Mouse (Mus musculus): Measurements from ENCODE around the gene Mpv17l2.

Mpv17l2 gene

GRCm38 (mm10) chr8:70760775-70761406, at the start of gene Mpv17l2:
Mpv17l2 (minus strand) TSS chr8:70760946.
- peak; percentile 94 for DNase-seq (ENCODE audit: low spot score in 2 of 2)

- DNase-seq (ENCODE audit: low spot score in 2 of 2), result no peak
Measured at GRCm38 (mm10) chr8:70808955-70809701, 48.4 kb upstream of the Mpv17l2 start.

GRCm38 (mm10) chr8:70808239-70808638, 47.5 kb upstream of the Mpv17l2 start, which contains the start of gene Il12rb1:
Il12rb1 (plus strand) TSS chr8:70808449.
- DNase-seq (ENCODE audit: low spot score in 2 of 2), result no peak

- DNase-seq (ENCODE audit: low spot score in 2 of 2), result no peak
Measured at GRCm38 (mm10) chr8:70807304-70807703, 46.6 kb upstream of the Mpv17l2 start.

- DNase-seq (ENCODE audit: low spot score in 2 of 2), result no peak
Measured at GRCm38 (mm10) chr8:70806541-70806940, 45.8 kb upstream of the Mpv17l2 start.

- peak; percentile 80 to 89 for DNase-seq (ENCODE audit: low spot score in 2 of 2)
Measured at GRCm38 (mm10) chr8:70804481-70805206, 43.9 kb upstream of the Mpv17l2 start, which contains the start of gene Mast3. Mast3 (minus strand) TSS chr8:70805054.

GRCm38 (mm10) chr8:70803761-70804480, 43.2 kb upstream of the Mpv17l2 start:
- peak in 1 of 2 experiments; percentile 47 for DNase-seq (ENCODE audit: low spot score in 2 of 2)

- DNase-seq (ENCODE audit: low spot score in 2 of 2), result no peak
Measured at GRCm38 (mm10) chr8:70802786-70803510, 42.2 kb upstream of the Mpv17l2 start.

- no peak for DNase-seq (ENCODE audit: low spot score in 2 of 2)
Measured at GRCm38 (mm10) chr8:70801830-70802229, 41.1 kb upstream of the Mpv17l2 start.

- no peak for DNase-seq (ENCODE audit: low spot score in 2 of 2)
Measured at GRCm38 (mm10) chr8:70801156-70801555, 40.4 kb upstream of the Mpv17l2 start.

- DNase-seq (ENCODE audit: low spot score in 2 of 2), result no peak
Measured at GRCm38 (mm10) chr8:70800648-70801047, 39.9 kb upstream of the Mpv17l2 start.

- DNase-seq (ENCODE audit: low spot score in 2 of 2), result no peak
Measured at GRCm38 (mm10) chr8:70798281-70798680, 37.5 kb upstream of the Mpv17l2 start.

GRCm38 (mm10) chr8:70797081-70798070, 36.6 kb upstream of the Mpv17l2 start:
- DNase-seq (ENCODE audit: low spot score in 2 of 2), result peak; percentile 83 to 84

GRCm38 (mm10) chr8:70796403-70797080, 35.8 kb upstream of the Mpv17l2 start:
- no peak for DNase-seq (ENCODE audit: low spot score in 2 of 2)

GRCm38 (mm10) chr8:70795370-70795769, 34.6 kb upstream of the Mpv17l2 start:
- DNase-seq (ENCODE audit: low spot score in 2 of 2), result no peak

- DNase-seq (ENCODE audit: low spot score in 2 of 2), result no peak
Measured at GRCm38 (mm10) chr8:70794215-70794614, 33.5 kb upstream of the Mpv17l2 start.

GRCm38 (mm10) chr8:70792700-70793099, 32.0 kb upstream of the Mpv17l2 start:
- DNase-seq (ENCODE audit: low spot score in 2 of 2), result peak in 1 of 2 experiments; percentile 65

- peak; percentile 95 to 99 for DNase-seq (ENCODE audit: low spot score in 2 of 2)
Measured at GRCm38 (mm10) chr8:70791975-70792691, 31.4 kb upstream of the Mpv17l2 start.
